Mouse (Mus musculus) common myeloid progenitor, adult 5-6 weeks (primary cell): ENCODE measurements around the gene Asphd2. TPM values are rescaled to one million over a fixed set of nuclear protein-coding genes. Genes with fewer than 3 reads are reported as not detected.

Experiments used
- ATAC-seq: replicated peaks from 2 replicates; pipeline ENCODE4 v1.8.0; 2016; ENCODE audit warnings: low read depth, mild to moderate bottlenecking, moderate TSS enrichment, inconsistent platforms; ENCODE audit not compliant: poor library complexity, severe bottlenecking
- total RNA-seq: library from RNA; stranded (forward); fragments of 200-1000, 187-1606 nt; gene quantifications from 2 replicates; pipeline ENCODE4 v1.2.3, GENCODE M21; 2017

Asphd2 gene
- total RNA-seq, 1 experiment from 2014 or later, result 0.05 TPM

DNA sequence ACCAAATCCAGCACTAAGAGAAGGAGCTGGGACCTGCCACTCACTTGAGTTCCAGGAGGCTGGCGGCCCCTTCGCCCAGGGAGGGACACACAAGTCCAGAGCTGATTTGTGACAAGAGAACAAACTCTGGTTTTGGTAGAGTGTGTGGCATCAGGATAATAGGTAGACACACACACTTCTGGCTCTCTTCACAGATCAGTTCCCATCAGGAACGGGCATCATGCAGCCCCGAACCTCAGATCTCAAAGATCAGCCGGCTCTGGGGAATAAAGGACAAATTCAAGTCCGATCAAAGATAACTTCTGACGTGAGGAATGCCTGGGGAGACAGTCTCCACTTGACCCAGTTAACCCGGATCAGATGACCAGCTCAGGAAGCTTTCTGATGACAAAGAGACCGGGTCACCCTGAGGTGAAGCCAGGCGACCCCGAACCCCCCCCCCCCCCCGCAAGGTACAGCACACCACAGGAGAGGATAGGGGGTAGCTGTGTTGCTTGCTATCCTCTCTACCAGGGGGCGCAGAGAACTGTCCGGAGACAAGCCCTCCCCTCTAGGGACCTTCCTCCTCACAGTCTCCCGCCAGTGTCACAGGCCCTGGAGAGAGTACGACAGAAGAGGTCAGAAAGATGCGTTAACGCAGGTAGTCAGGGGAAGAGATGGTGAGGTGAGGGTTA lies 788 bp downstream of the Asphd2 start:
- no peak for ATAC-seq

DNA sequence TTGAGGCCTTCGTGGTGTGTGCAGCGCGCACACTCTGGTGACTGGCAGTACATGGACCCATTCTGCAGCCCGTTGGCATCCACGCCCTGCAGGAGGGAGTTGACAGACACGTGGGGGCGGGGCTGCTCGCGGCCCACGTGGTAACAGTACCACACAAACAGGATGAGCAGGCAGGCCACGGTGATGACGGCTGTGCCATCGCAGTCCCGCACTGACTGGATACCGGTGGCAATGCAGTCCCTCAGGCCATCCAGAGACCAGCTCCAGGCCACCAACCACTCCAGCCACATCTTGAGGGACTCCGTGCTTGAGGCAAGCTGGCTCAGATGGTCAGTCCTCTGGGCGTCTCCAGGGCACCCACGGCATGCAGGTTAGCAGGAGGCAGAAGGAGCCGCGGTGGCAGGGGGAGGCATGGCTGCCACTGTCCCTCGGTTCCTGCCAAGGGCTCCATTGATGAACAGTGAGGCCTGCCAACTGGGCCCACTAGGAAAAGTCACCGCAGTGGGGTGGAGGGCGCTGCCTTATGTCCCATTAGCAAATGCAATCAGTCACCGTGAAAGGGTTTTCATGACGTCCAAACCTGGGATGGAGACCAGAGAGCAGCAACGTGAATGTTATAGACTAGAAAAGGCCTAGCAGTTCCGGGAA lies 2.9 kb downstream of the Asphd2 start:
- ATAC-seq, result no peak

DNA sequence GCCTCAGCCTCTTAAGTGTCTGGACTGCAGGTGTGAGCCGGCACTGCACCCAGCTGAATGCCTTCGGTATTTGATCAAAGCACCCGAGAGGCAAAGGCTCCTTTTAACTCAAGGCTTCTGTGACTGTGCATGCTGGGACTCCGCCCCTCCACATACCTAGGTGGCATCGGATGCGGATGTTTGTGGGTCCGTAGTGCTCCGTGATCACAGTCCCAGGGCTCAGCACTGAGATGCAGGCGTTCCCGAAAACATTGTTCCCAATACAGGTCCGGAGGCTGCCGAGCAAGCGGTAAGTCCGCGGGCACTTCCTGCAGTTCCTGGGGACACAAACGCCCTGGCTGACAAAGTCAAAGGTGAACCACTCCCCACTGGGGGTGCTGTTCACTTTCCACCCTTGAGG lies 3.7 kb downstream of the Asphd2 start:
- ATAC-seq, result no peak

DNA sequence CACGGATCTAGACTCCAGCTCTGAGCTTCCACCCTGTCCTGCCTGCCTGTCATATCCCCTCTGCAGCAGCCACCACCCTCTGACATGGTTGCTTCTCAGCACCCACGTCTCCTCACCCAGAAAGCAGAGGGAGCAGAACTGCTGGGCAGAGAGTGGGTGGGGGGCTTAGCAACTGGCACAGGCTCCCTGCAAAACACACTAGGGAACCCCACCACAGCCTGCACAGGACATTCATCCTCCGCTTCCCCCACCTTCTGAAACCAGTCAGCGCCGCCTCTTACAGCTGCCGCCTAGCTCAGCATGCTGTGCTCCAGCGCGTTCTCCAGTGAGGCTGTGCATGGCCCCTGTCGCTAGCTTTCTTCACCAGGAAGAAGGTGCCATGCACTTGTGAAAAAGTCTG lies 5.3 kb downstream of the Asphd2 start:
- no peak for ATAC-seq

DNA sequence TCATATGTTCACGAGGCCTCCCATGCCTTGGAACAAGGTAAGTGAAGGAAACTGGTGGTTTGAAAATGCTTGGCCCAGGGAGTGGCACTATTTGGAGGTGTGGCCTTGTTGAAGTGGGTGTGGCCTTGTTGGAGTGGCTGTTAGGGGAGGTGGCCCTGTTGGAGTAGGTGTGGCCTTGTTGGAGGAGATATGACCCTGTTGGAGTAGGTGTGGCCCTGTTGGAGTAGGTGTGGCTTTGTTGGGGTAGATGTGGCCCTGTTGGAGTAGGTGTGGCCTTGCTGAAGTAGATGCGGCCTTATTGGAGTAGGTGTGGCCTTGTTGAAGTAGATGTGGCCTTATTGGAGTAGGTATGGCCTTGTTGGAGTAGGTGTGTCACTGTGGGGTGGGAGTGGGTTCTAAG lies 8.7 kb downstream of the Asphd2 start:
- no peak for ATAC-seq

DNA sequence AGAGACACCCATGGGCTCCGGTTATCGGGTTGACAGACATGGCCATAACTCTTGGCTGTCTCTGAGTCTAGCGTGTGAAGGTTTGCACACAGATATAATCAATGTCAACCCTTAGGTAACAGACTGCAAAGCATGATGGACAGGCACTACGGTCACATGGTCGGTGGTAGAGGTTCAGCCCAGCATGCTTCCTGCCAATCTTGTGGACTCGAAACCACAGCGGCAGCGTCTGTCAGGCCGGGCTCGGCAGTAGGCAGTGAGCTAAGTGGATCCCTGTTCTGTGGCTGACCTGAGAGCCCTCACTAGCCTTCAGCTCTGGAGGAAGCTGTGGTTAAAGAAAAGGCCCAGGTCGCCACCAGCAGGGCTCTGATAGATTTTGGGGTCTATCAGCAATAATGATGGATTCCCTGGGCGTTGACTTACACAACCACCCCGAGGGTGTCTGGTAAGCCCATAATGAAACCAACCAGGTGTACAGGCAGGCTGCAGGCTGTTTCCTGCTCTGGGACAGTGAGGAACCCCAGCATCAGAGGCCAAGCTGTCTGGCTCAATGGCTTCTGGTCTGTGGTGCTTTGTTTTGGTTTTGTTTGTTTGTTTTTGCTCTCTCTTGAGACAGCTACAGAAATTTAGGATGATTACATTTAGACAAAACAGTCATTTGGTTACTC lies 9.7 kb downstream of the Asphd2 start:
- peak; percentile 88 for ATAC-seq

DNA sequence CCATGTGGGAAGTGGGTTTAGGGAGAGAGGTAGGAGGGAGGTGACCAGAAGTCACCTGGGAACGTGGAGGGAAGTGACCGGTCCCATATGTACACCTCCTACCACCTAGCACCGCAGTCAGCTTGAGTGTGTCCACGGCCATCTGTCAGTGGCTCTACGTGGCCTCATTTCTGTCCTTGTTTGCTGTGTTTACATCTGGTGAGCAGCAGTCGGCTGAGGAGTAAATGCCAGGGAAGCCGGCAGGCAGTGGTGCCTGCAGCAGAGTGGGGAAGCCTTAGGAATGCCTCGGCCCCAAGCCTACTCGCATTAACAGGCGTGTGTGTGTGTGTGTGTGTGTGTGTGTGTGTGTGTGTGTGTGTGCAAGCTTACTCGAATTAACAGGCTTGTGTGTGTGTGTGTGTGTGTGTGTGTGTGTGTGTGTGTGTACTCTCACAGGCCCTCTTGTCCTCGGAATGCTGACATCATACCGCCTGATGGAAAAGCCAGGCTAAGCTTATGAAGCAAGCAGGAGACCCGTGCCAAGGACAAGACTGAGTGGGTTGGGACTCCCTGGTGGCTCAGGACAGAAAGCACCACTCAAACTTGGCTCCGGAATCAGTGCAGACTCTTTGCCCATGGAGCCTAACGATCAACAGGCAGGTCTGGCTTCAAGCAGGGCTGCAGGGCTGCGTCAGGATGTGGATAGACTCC lies 11.9 kb downstream of the Asphd2 start:
- no peak for ATAC-seq

DNA sequence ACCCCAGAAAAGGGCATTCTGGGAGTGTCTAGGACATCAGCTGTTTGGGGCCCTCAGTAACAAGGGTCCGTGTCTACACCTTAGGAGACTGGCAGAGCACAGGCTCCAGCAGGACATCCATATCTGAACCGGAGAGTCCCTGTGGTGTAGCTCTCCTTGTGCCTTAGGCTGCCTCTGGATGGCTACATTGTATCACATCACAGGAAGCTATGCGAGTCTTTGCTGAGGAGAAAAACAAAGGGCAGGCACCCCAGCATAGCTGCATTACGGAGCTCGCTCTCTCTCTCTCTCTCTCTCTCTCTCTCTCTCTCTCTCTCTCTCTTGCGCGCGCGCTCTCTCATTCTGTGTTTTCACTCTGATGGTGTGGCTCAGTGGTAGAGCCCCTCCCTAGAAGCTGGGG lies 12.6 kb downstream of the Asphd2 start:
- ATAC-seq, result no peak

DNA sequence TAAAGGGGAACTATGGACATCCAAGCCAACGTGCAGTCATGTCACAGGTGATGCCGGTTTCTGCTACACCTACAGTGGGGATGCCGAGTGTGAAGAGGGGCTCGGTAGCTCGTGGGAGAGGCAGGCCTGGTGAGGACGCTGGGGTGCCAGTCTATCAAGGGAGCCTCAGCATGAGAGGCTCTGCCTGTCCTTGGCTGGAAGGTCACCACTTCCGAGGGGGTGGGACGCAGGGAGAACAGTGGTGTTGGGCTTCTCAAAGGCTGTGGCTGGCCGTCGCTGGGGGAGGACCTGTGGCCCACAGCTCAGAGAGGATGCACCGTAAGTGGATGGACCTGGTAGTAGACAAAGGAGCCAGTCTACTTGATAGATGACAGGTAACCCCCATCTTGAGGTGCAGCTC lies 13.5 kb downstream of the Asphd2 start:
- ATAC-seq, result no peak

DNA sequence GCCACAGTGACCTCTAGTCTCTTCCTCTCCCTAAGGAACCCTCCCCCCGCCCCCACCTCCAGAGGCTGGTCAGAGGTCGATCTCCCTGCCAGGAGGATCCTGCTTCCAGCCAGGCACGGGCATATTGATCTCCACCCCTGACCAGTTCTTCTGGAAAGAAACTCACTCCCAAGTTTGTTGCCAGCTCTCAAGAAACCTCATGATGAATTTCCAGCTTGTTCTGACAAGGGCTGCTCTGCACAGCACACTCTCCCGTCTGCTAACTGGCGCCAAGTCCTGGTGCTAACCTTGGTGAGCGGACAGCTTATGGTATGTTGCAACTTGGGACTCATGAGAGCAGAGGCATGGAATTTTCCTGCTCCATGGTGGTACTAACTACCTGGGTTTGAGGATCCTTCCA lies 15.9 kb downstream of the Asphd2 start:
- no peak for ATAC-seq

DNA sequence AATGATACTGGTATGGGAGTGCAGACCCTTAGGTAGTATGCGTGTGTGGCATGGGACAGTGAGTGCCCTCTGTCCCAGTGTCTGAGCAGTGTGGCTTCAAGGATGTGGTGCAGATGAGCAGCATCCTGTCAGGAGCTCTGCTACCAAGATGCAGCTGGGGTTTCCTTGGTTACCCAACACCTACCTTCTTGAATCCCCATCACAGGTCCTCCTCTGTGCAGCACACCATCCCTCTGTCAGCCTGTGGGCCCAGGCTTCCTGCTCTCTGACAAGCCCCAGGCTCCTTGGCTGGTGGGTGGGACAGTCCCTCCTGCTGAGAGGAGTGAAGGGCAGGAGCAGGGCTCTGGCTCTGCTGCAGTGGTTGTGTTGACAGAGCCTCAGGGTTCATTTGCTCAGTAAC lies 17.3 kb downstream of the Asphd2 start:
- no peak for ATAC-seq

DNA sequence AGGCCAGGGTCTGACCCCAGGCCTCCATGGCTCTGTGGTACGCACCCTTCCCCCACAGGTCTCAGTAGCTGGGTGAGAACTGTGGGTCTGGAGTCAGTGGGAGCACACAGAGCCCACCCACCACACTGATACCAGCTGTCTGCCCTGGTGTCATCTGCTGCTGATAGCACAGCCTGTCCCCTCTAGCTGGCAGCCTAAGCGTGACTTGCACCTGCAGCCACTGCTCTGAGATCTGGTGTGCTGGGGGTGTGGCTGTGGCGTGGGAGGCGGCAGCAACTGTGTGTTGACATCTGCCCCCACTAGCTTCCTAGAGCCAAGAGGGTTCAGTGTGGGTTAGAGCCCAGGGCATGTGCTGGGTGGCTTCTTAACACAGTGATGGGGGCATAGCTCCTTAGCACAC lies 18.6 kb downstream of the Asphd2 start:
- ATAC-seq, result no peak

DNA sequence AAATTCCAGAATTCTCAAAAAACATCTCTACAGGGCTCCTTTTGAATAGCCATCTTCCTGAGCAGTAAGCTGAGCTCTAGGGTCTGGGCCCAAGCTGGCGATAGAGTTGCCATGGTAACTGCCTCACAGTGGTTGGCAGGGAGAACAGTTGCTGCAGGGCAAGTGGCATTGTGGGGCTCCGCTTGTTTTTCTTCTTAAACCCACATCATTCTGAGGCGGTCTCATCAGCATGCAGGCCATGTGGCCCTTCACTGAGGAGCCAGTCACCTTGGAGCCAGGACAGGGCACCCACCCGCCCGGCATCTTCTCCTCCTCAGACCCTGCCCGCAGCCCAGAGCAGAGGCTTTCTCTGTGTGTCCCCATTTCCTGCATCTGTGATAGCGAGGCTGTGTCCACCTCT lies 22.7 kb downstream of the Asphd2 start:
- ATAC-seq, result no peak

DNA sequence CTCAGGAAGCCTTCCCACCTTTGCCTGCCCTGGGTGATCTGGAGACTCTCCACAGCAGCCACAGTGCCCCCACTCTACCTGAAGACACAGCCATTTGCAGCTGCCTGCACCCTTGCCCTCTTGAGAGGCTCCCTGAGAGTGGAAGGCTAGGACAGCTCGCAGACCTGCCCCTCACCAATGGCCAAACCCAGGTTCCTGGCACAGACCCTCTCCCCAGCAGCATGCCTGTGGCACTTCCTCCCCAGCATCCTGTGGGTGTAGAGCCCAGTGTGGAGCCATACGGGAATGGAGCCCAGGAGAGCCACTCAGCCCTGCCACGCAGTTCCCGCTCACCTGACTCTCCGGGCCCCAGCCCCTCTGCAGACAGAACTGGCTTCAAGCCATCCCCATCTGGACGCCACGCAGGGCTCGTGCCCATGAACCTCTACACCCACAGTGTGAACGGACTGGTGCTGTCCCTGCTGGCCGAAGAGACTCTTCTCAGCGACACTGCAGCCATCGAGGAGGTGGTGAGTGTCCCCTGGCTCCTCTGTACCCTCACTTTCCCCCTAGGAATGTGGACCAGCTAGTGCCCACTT lies 24.3 kb downstream of the Asphd2 start:
- ATAC-seq, result no peak

DNA sequence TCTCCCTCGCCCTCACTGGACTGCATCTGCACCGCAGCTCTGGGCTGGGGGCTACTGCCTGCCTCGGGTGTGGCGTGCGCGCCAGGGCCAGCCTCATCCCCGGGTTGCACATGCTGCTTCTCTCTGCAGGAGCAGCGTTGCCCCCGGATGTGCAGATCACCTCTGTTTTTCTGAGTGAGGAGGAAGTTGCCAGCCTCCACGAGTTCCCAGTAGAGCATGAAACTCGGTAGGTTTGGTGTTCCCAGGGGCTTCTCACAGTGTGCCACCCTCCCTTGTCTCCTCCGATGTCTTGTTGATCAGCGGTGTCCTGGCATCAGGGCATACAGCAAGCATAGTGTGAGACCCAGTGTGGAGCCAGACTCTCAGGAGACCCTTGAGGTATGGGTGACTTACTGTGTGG lies 25.3 kb downstream of the Asphd2 start:
- ATAC-seq, result no peak

DNA sequence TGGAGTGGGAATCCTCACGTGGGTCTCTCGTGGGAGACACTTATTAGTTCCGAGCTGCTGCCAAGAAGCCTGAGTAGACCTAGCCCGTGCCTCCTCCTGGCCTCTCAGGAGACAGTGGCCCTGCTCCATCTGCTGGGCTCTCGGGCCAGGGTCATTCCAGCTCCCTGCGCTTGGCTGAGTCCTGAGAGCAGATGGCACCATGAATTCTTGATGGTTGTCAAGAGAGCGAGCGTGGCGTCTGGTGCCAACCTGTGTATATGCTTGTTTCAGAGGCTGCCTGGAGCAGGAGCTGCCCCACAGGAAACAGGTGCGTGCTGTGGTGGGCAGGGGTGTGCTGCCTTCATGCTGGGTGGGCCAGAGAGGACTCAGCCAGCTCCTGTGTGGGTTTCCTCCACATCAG lies 26.0 kb downstream of the Asphd2 start:
- no peak for ATAC-seq

DNA sequence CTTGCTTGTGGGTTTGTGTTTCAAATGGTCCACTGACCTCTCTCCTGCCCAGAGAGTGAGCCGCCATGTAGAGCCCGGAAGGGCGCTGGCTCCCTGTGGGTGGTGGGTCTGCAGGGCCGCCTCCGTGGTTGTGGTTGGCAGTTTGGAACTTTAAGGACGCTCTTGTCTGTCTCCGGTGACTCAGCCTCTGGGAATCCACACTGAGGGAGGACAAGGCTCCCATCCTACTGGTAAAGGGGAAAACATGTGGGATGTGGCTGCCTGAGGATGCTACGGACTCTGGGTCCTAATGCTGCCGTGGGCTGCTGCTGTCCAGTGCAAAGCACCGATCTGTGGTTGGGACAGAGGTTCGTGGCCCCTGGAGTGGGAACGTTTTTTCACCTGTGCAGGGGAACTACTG lies 26.7 kb downstream of the Asphd2 start:
- ATAC-seq, result no peak

DNA sequence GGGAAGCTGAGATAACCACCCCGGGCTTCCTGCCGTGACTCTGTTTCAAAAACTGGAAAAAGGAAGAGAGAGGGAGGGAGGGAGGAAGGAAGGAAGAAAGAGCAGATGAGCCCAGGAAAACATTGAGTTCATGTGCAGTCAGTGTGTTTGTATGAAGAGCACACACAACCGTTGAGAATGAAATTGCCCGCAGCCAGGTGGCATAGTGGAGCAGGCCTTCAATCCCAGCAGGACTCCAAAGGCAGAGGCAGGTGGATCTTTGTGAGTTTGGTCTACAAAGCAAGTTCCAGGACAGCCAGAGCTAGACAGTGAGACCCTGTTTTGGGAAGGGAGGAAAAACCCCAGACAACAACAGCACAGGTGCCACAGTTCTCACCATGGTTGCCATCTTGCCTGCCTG lies 27.3 kb downstream of the Asphd2 start:
- no peak for ATAC-seq

DNA sequence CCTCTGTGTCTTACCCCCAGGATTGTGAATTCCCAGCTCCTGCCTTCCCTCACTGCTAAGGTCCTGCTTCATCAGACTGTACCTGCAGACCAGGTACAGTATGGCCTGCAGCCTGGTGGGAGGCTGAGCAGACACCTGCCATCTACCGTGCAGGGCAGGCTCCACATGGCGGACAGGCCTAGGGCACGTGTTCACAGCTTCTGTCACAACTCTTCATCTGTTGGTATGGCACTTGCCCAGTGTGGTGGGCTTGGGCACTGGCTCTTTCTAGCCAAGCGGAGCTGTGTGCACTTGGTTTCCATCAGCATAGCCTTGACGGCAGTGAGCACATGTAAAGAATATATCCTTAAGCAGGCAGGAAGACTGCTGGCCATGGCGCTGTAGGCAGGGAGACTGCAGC lies 27.8 kb downstream of the Asphd2 start:
- no peak for ATAC-seq

DNA sequence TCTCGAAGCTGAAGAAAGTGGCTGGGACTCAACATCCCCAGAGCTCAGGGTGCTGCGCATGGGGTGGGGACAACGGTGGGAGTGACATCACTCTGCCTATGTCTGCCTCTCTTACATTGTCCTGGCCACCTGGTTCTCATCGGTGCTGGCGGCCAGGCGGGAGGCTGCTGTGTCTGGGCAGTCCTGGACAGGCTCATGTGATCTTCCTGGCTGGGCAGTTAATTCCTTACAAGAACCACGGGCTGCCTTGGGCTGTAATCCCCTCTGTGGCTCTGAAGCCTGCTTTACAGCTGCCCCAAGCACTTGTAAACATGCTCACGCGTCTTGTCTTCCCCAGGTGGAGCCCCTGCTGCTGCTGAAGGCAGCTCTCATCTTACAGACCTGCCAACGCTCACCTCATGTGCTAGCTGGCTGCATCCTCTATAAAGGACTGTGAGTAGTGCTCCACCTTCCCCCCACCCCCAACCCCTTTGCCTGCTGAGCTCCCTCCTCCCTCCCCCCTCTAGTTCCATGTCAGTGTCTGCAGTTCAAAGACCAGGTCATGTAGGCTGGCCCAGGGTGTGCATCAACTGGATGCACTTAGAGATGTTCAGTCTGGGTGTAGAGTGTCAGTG lies 30.4 kb downstream of the Asphd2 start:
- ATAC-seq, result no peak
